Mouse (Mus musculus) liver, adult 2 months (tissue): Measurements from ENCODE around the gene Dcp1a.

ENCODE experiments used
- CTCF ChIP-seq: fragments of 200-500 bp; IDR thresholded peaks from 2 replicates; pipeline ENCODE4 v1.5.1; 2011; ENCODE audit warnings: low read depth, low read length, control low read depth
- POLR2A ChIP-seq: fragments of 200-500 bp; IDR thresholded peaks from 2 replicates; pipeline ENCODE4 v1.6.1; 2011; ENCODE audit warnings: low read length, control low read depth; ENCODE audit not compliant: insufficient read depth; ENCODE audit errors: extremely low read depth

DNA sequence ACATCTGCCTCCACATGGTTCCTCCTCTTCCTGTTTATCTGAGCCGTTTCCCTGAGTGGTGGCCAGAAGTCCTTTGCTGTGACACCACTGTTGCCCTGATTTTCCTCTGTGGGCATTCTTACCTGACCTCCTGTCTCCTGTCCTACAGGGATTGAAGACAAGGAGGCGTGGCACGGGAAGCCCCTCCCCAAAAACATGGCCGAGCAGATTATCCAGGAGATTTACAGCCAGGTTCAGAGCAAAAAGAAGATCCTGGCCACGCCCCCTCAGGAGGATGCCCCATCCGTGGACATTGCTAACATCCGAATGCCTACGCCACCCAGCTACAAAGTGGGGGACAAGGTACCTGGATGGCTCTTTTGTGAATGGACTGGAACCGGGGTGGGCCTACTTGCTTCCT lies 88.7 kb downstream of the Dcp1a start:
- TF ChIP-seq CTCF (no peak), POLR2A (no peak)
